8 mouse cellular contexts compared by ENCODE assay signal in genomic region chr9:114318021-114318420, GRCm38 (mm10). TPM values are rescaled to one million over a fixed set of nuclear protein-coding genes. Genes with fewer than 3 reads are reported as not detected.
DNase-seq lines count a peak whose midpoint lies in the region; ATAC-seq and TF ChIP-seq lines count a peak whose summit lies in the region.

No protein-coding gene starts in this region.

- no peak for DNase-seq in testis, postnatal 14 days (ENCODE audit: low spot score)
- peak; percentile 74 for DNase-seq in adrenal gland, postnatal 10 days
- DNase-seq in embryonic facial prominence, embryonic 11.5 days (ENCODE audit: low spot score), result peak; percentile 73
- DNase-seq in retina, postnatal 7 days (ENCODE audit: low read depth, low spot score), result peak; percentile 44

- no peak overlapping the region for H3K27ac ChIP-seq in testis, adult 2 months (ENCODE audit: control insufficient read depth, insufficient read depth, low read depth, low read length)
- no peak overlapping the region for H3K27ac ChIP-seq in embryonic facial prominence, embryonic 11.5 days (replicated peaks; ENCODE audit: low read depth, low read length)
- H3K27ac ChIP-seq in kidney, embryonic 14.5 days (ENCODE audit: low read depth, low read length), result no peak overlapping the region
- H3K27ac ChIP-seq in limb, embryonic 13.5 days, result no peak overlapping the region

- H3K4me2 ChIP-seq in embryonic facial prominence, embryonic 11.5 days (ENCODE audit: low read depth, low read length), result no peak overlapping the region
- no peak overlapping the region for H3K4me2 ChIP-seq in kidney, embryonic 14.5 days (replicated peaks; ENCODE audit: low read depth, low read length)
- no peak overlapping the region for H3K4me2 ChIP-seq in limb, embryonic 13.5 days (replicated peaks)

- no peaks in the 10 kb centered on the region for H3K4me1 ChIP-seq in testis, adult 2 months (ENCODE audit: control insufficient read depth, insufficient read depth, low read length)
- no peaks in the 10 kb centered on the region for H3K4me1 ChIP-seq in embryonic facial prominence, embryonic 11.5 days (ENCODE audit: control insufficient read depth, insufficient read depth, low read length)
- H3K4me1 ChIP-seq in kidney, embryonic 14.5 days (ENCODE audit: control insufficient read depth, insufficient read depth, low read length), result no peaks in the 10 kb centered on the region
- no peaks in the 10 kb centered on the region for H3K4me1 ChIP-seq in limb, embryonic 13.5 days

- ATAC-seq in embryonic facial prominence, embryonic 11.5 days (replicated peaks; ENCODE audit: insufficient number of reproducible peaks, low FRiP score, low TSS enrichment, low read depth), result no peak
- ATAC-seq in kidney, embryonic 14.5 days (ENCODE audit: low FRiP score, low TSS enrichment), result peak; percentile 35; the same call in 1 of the 2 replicates
- ATAC-seq in limb, embryonic 13.5 days (ENCODE audit: low FRiP score, low read depth), result peak; percentile 48; the same call in 1 of the 2 replicates
- no peak for ATAC-seq in erythroblast, adult 5-6 weeks (replicated peaks; ENCODE audit: low FRiP score, poor library complexity, severe bottlenecking)

- TF ChIP-seq CTCF in testis, adult 2 months (IDR thresholded peaks at IDR 0.05; ENCODE audit: control insufficient read depth, insufficient read depth, insufficient replicate concordance, low read depth, low read length), result 0 out of 2 replicates have a peak, but pooled peaks have one; percentile 18

- no peak overlapping the region for H3K9ac ChIP-seq in embryonic facial prominence, embryonic 11.5 days (replicated peaks; ENCODE audit: low read length)
- H3K9ac ChIP-seq in kidney, embryonic 14.5 days (ENCODE audit: low read depth, low read length), result no peak overlapping the region
- H3K9ac ChIP-seq in limb, embryonic 13.5 days, result no peak overlapping the region

- WGBS in embryonic facial prominence, embryonic 11.5 days, result 3% methylated on average over 2 of the region's 2 CpGs
- 7% methylated on average over 2 of the region's 2 CpGs for WGBS in kidney, embryonic 14.5 days
- WGBS in limb, embryonic 13.5 days, result 6% methylated on average over 2 of the region's 2 CpGs

- H3K27me3 ChIP-seq in testis, adult 2 months (ENCODE audit: control insufficient read depth, insufficient read depth, low read length), result no peaks in the 10 kb centered on the region
- H3K27me3 ChIP-seq in embryonic facial prominence, embryonic 11.5 days (ENCODE audit: control insufficient read depth, insufficient read depth, low read length), result no peaks in the 10 kb centered on the region
- H3K27me3 ChIP-seq in kidney, embryonic 14.5 days (ENCODE audit: control insufficient read depth, insufficient read depth, low read length), result no peaks in the 10 kb centered on the region
- no peaks in the 10 kb centered on the region for H3K27me3 ChIP-seq in limb, embryonic 13.5 days

- no peak overlapping the region; the same call in 1 of the 2 replicates for H3K4me3 ChIP-seq in testis, adult 2 months (ENCODE audit: control insufficient read depth, low read depth, low read length)
- no peak overlapping the region for H3K4me3 ChIP-seq in embryonic facial prominence, embryonic 11.5 days (ENCODE audit: low read depth, low read length)
- no peak overlapping the region for H3K4me3 ChIP-seq in kidney, embryonic 14.5 days (ENCODE audit: low read length)
- no peak overlapping the region for H3K4me3 ChIP-seq in limb, embryonic 13.5 days

- H3K9me3 ChIP-seq in embryonic facial prominence, embryonic 11.5 days (replicated peaks; ENCODE audit: control insufficient read depth, low read length), result no peaks in the 10 kb centered on the region
- H3K9me3 ChIP-seq in kidney, embryonic 14.5 days (ENCODE audit: control insufficient read depth, low read length), result no peaks in the 10 kb centered on the region
- no peaks in the 10 kb centered on the region for H3K9me3 ChIP-seq in limb, embryonic 13.5 days

- TF ChIP-seq POLR2A in testis, adult 2 months (IDR thresholded peaks at IDR 0.05; ENCODE audit: control insufficient read depth, low read depth, low read length), result no peak

- no peaks in the 10 kb centered on the region for H3K36me3 ChIP-seq in testis, adult 2 months (ENCODE audit: control insufficient read depth, insufficient read depth, low read length)
- H3K36me3 ChIP-seq in embryonic facial prominence, embryonic 11.5 days (replicated peaks; ENCODE audit: control insufficient read depth, insufficient read depth, low read depth, low read length), result no peaks in the 10 kb centered on the region
- H3K36me3 ChIP-seq in kidney, embryonic 14.5 days (ENCODE audit: control insufficient read depth, insufficient read depth, low read length), result no peaks in the 10 kb centered on the region
- H3K36me3 ChIP-seq in limb, embryonic 13.5 days, result no peaks in the 10 kb centered on the region

RNA-seq across cellular contexts. Expression of gene Bcl2a1c, which starts 11.9 kb away (rescaled TPM):
- polyA plus RNA-seq in testis, adult 2 months (2012; rRNA removed), result not detected in 2 replicates
- total RNA-seq in adrenal gland, postnatal 10 days (2021), result not detected
- not detected in 2 replicates for polyA plus RNA-seq in embryonic facial prominence, embryonic 11.5 days (2014; fragmentation: Nextera tagmentation; extraction: Ambion mirVana)
- not detected in 2 replicates for polyA plus RNA-seq in kidney, embryonic 14.5 days (2014; fragmentation: Nextera tagmentation; extraction: Ambion mirVana)
- not detected in 2 replicates for polyA plus RNA-seq in limb, embryonic 13.5 days (2015; fragmentation: Nextera tagmentation; extraction: Ambion mirVana)
- not detected in 2 replicates for total RNA-seq in erythroblast, adult 5-6 weeks (2015; ENCODE audit: low replicate concordance)
- total RNA-seq in erythroblast, adult 5-6 weeks (2017; ENCODE audit: low replicate concordance), result not detected in 2 replicates

Comparison
In these comparisons a context has a peak if more than half of its experiments do, and no peak if none do; other contexts are left out.
1. ATAC-seq: peak in kidney, embryonic 14.5 days (single experiment) and limb, embryonic 13.5 days (single experiment); none in embryonic facial prominence, embryonic 11.5 days (single experiment) and erythroblast, adult 5-6 weeks (single experiment).